Mouse (Mus musculus): Measurements from ENCODE around the gene Ap3m1.

The Ap3m1 gene

GRCm38 (mm10) chr14:21065490-21066162 is 13.3 kb upstream of the Ap3m1 start:
- no peak for DNase-seq

- DNase-seq: no peak
These were observed 12.0 kb upstream of the Ap3m1 start for GRCm38 (mm10) chr14:21064321-21064720.

GRCm38 (mm10) chr14:21062766-21063513 is 10.6 kb upstream of the Ap3m1 start:
- no peak for DNase-seq

GRCm38 (mm10) chr14:21058972-21059371 is 6.7 kb upstream of the Ap3m1 start:
- no peak for DNase-seq

- peak; percentile 57 for DNase-seq
These were observed 1.3 kb upstream of the Ap3m1 start for GRCm38 (mm10) chr14:21053586-21053985.

GRCm38 (mm10) chr14:21053151-21053550 is 843 bp upstream of the Ap3m1 start:
- no peak for DNase-seq

- DNase-seq: peak; percentile 95
These were observed 448 bp upstream of the Ap3m1 start for GRCm38 (mm10) chr14:21052781-21053130.

GRCm38 (mm10) chr14:21051380-21052111 is 762 bp downstream of the Ap3m1 start:
- no peak for DNase-seq

- no peak for DNase-seq
These were observed 1.6 kb downstream of the Ap3m1 start for GRCm38 (mm10) chr14:21050734-21051133.

GRCm38 (mm10) chr14:21048879-21049278 is 3.4 kb downstream of the Ap3m1 start:
- DNase-seq: peak; percentile 44

GRCm38 (mm10) chr14:21047840-21048239 is 4.5 kb downstream of the Ap3m1 start:
- DNase-seq: no peak

GRCm38 (mm10) chr14:21039623-21040022 is 12.7 kb downstream of the Ap3m1 start:
- no peak for DNase-seq

GRCm38 (mm10) chr14:21039077-21039476 is 13.2 kb downstream of the Ap3m1 start:
- no peak for DNase-seq

GRCm38 (mm10) chr14:21034791-21035190 is 17.5 kb downstream of the Ap3m1 start:
- DNase-seq: no peak

- no peak for DNase-seq
These were observed 18.0 kb downstream of the Ap3m1 start for GRCm38 (mm10) chr14:21034271-21034670.

GRCm38 (mm10) chr14:21031783-21032511 is 20.4 kb downstream of the Ap3m1 start:
- DNase-seq: peak; percentile 61

GRCm38 (mm10) chr14:21029025-21029659 is 23.2 kb downstream of the Ap3m1 start:
- no peak for DNase-seq

- no peak for DNase-seq
These were observed 24.8 kb downstream of the Ap3m1 start for GRCm38 (mm10) chr14:21027542-21027941.

GRCm38 (mm10) chr14:21020435-21020834 is 31.9 kb downstream of the Ap3m1 start:
- no peak for DNase-seq

GRCm38 (mm10) chr14:21018977-21019376 is 33.3 kb downstream of the Ap3m1 start:
- DNase-seq: no peak

- no peak for DNase-seq
These were observed 34.4 kb downstream of the Ap3m1 start for GRCm38 (mm10) chr14:21017871-21018270.

GRCm38 (mm10) chr14:21013800-21014334 is 38.4 kb downstream of the Ap3m1 start:
- no peak for DNase-seq
